8 mouse cellular contexts compared by ENCODE assay signal in the genomic region with DNA sequence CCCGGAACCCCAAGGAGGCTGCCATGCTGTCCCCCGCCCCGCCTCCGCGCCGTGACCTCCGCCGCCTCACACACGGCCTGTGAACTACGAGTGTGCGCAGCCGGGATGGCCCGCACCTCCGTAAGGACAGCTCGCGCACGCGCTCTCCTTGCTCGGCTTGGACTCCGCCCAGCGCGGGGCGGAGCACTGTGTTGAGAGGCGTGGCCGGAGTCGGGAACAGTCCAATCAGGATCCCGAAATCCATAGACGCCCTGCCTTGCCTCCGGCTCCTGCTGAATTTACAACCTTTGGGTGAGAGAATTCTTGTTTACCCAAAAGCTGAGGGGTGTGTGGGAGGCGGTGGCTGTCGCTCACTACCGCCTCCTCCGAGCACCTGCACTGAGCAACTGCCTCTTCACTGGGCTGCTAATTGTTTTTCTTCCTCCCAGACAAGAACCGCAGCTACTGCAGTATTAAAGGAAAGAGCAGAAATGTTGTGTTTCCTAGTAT. TPM values are rescaled to one million over a fixed set of nuclear protein-coding genes. Genes with fewer than 3 reads are reported as not detected.
DNase-seq lines count a peak whose midpoint lies in the region; ATAC-seq and TF ChIP-seq lines count a peak whose summit lies in the region.

A gene (minus strand): TSS at position 166 of the 489 bp plus-strand sequence.

- TF ChIP-seq POLR2A in brain, embryonic 14.5 days (IDR thresholded peaks at IDR 0.05; ENCODE audit: borderline replicate concordance, extremely low read depth, insufficient read depth, insufficient read length, poor library complexity, severe bottlenecking): peak; percentile 94
- TF ChIP-seq POLR2A in liver, adult 2 months (IDR thresholded peaks at IDR 0.05; ENCODE audit: extremely low read depth, insufficient read depth, low read length): peak; percentile 92
- TF ChIP-seq POLR2A in myocyte (IDR thresholded peaks at IDR 0.05; ENCODE audit: insufficient read length, low read depth): peak; percentile 99

- DNase-seq in brain, embryonic 14.5 days (ENCODE audit: low read depth): peak; percentile 99
- peak; percentile 97 for DNase-seq in liver, adult 2 months (ENCODE audit: extremely low read depth, low read depth, low spot score)
- DNase-seq in splenic B cell, adult 2 months (ENCODE audit: low read depth, low spot score): peak; percentile 99

- TF ChIP-seq CTCF in C2C12 (IDR thresholded peaks at IDR 0.05; ENCODE audit: control insufficient read depth, insufficient read depth, insufficient read length): no peak
- TF ChIP-seq CTCF in brain, embryonic 14.5 days (IDR thresholded peaks at IDR 0.05; ENCODE audit: borderline replicate concordance, extremely low read depth, insufficient read depth, insufficient read length): no peak
- TF ChIP-seq CTCF in liver, adult 2 months (IDR thresholded peaks at IDR 0.05; ENCODE audit: low read depth, low read length): peak; percentile 60

- peak; percentile 100 for ATAC-seq in heart, embryonic 11.5 days (replicated peaks; ENCODE audit: insufficient number of reproducible peaks, low FRiP score, low TSS enrichment)
- ATAC-seq in kidney, embryonic 16.5 days (ENCODE audit: low FRiP score, low TSS enrichment): peak; percentile 99

- no peaks in the 10 kb centered on the region for H3K9me3 ChIP-seq in erythroblast, embryonic 14.5 days (ENCODE audit: control insufficient read depth, low read length)
- H3K9me3 ChIP-seq in heart, embryonic 11.5 days (replicated peaks; ENCODE audit: control insufficient read depth, low read length): no peaks in the 10 kb centered on the region
- no peaks in the 10 kb centered on the region for H3K9me3 ChIP-seq in kidney, embryonic 16.5 days (ENCODE audit: low read length)

- H3K79me3 ChIP-seq in C2C12 (ENCODE audit: low read depth): no peaks in the 10 kb centered on the region

- H3K36me3 ChIP-seq in C2C12 (ENCODE audit: control insufficient read depth, insufficient read depth) (no peaks in the 10 kb centered on the region), myocyte (ENCODE audit: control insufficient read depth, insufficient read depth) (no peaks in the 10 kb centered on the region)
- peaks cover 2% of the 10 kb centered on the region for H3K36me3 ChIP-seq in erythroblast, embryonic 14.5 days (ENCODE audit: control insufficient read depth)
- no peaks in the 10 kb centered on the region for H3K36me3 ChIP-seq in heart, embryonic 11.5 days (ENCODE audit: control insufficient read depth, insufficient read depth, low read length)
- H3K36me3 ChIP-seq in kidney, embryonic 16.5 days (ENCODE audit: insufficient read depth, low read length): no peaks in the 10 kb centered on the region
- no peaks in the 10 kb centered on the region for H3K36me3 ChIP-seq in liver, adult 2 months (ENCODE audit: control insufficient read depth, insufficient read depth, low read length)
- no peaks in the 10 kb centered on the region for H3K36me3 ChIP-seq in splenic B cell, adult 2 months (ENCODE audit: control insufficient read depth, insufficient read depth, low read length, poor library complexity, severe bottlenecking)

- peak within 1 kb of the TSS; percentile 68 for H3K4me2 ChIP-seq in heart, embryonic 11.5 days
- H3K4me2 ChIP-seq in kidney, embryonic 16.5 days (replicated peaks; ENCODE audit: low read depth, low read length): peak within 1 kb of the TSS; percentile 58
- peak within 1 kb of the TSS; percentile 97 for H3K4me2 ChIP-seq in myocyte (ENCODE audit: low read depth)

- peaks cover 27% of the 10 kb centered on the region for H3K79me2 ChIP-seq in C2C12 (ENCODE audit: control insufficient read depth, insufficient read depth)
- H3K79me2 ChIP-seq in liver, adult 2 months (ENCODE audit: control insufficient read depth, insufficient read depth, low read length): peaks cover 13% of the 10 kb centered on the region; the same call in 1 of the 2 replicates
- peaks cover 23% of the 10 kb centered on the region for H3K79me2 ChIP-seq in myocyte (ENCODE audit: control insufficient read depth, insufficient read depth)

- under 1% methylated on average over 34 of the region's 34 CpGs for WGBS in heart, embryonic 11.5 days (ENCODE audit: insufficient replicate concordance)
- WGBS in kidney, embryonic 16.5 days: under 1% methylated on average over 34 of the region's 34 CpGs
- under 1% methylated on average over 34 of the region's 34 CpGs for WGBS in liver, adult 2 months

- peak within 1 kb of the TSS; percentile 88 for H3K9ac ChIP-seq in heart, embryonic 11.5 days (ENCODE audit: low read depth, low read length)
- H3K9ac ChIP-seq in kidney, embryonic 16.5 days (replicated peaks; ENCODE audit: low read length): peak within 1 kb of the TSS; percentile 88
- peak within 1 kb of the TSS; percentile 89 for H3K9ac ChIP-seq in liver, adult 2 months (ENCODE audit: low read depth, low read length)

- H3K4me3 ChIP-seq in C2C12 (ENCODE audit: insufficient read depth, poor library complexity, severe bottlenecking) (peak within 1 kb of the TSS; percentile 61), myocyte (peak within 1 kb of the TSS; percentile 68)
- H3K4me3 ChIP-seq in erythroblast, embryonic 14.5 days (replicated peaks): peak within 1 kb of the TSS; percentile 90
- H3K4me3 ChIP-seq in heart, embryonic 11.5 days (ENCODE audit: low read depth, low read length): peak within 1 kb of the TSS; percentile 82
- H3K4me3 ChIP-seq in kidney, embryonic 16.5 days (ENCODE audit: low read length): peak within 1 kb of the TSS; percentile 86
- H3K4me3 ChIP-seq in liver, adult 2 months (ENCODE audit: insufficient read depth, low read depth, low read length): peak within 1 kb of the TSS; percentile 91

- peak within 1 kb of the TSS; percentile 77 for H3ac ChIP-seq in C2C12 (ENCODE audit: control insufficient read depth, insufficient read length, low read depth)
- peak within 1 kb of the TSS; percentile 29 for H3ac ChIP-seq in myocyte (ENCODE audit: control insufficient read depth, insufficient read length)

- peak within 1 kb of the TSS; percentile 77 for H3K27ac ChIP-seq in heart, embryonic 11.5 days (ENCODE audit: low read depth, low read length)
- H3K27ac ChIP-seq in kidney, embryonic 16.5 days (ENCODE audit: low read length): peak within 1 kb of the TSS; percentile 92
- H3K27ac ChIP-seq in liver, adult 2 months (replicated peaks; ENCODE audit: insufficient read depth, low read depth, low read length): peak within 1 kb of the TSS; percentile 97

- H3K4me1 ChIP-seq in erythroblast, embryonic 14.5 days (ENCODE audit: control insufficient read depth): peaks cover 27% of the 10 kb centered on the region
- no peaks in the 10 kb centered on the region; the same call in 1 of the 2 replicates for H3K4me1 ChIP-seq in heart, embryonic 11.5 days (ENCODE audit: control insufficient read depth, insufficient read depth, low read length)
- H3K4me1 ChIP-seq in kidney, embryonic 16.5 days (ENCODE audit: insufficient read depth, low read length): peaks cover 23% of the 10 kb centered on the region
- peaks cover 4% of the 10 kb centered on the region; the same call in 1 of the 2 replicates for H3K4me1 ChIP-seq in liver, adult 2 months (ENCODE audit: control insufficient read depth, insufficient read depth, low read length)

- H3K27me3 ChIP-seq in C2C12 (ENCODE audit: control insufficient read depth, insufficient read depth, insufficient read length): no peaks in the 10 kb centered on the region
- no peaks in the 10 kb centered on the region for H3K27me3 ChIP-seq in erythroblast, embryonic 14.5 days (ENCODE audit: control insufficient read depth)
- no peaks in the 10 kb centered on the region for H3K27me3 ChIP-seq in heart, embryonic 11.5 days (ENCODE audit: control insufficient read depth, insufficient read depth, low read length)
- no peaks in the 10 kb centered on the region for H3K27me3 ChIP-seq in kidney, embryonic 16.5 days (ENCODE audit: insufficient read depth, low read length)
- H3K27me3 ChIP-seq in liver, adult 2 months (ENCODE audit: control insufficient read depth, insufficient read depth, low read length): no peaks in the 10 kb centered on the region
- no peaks in the 10 kb centered on the region for H3K27me3 ChIP-seq in myocyte (ENCODE audit: control insufficient read depth, insufficient read depth, insufficient read length)
- no peaks in the 10 kb centered on the region for H3K27me3 ChIP-seq in splenic B cell, adult 2 months (ENCODE audit: control insufficient read depth, insufficient read depth, low read length, poor library complexity, severe bottlenecking)

TF ChIP-seq in C2C12, 6 proteins besides CTCF, POLR2A, EP300 and RAD21:
- TF ChIP-seq CEBPB (IDR thresholded peaks at IDR 0.05; ENCODE audit: low read depth) (no peak), MAX (IDR thresholded peaks at IDR 0.05) (peak; percentile 76)

TF ChIP-seq in myocyte, 11 proteins besides CTCF, POLR2A, EP300 and RAD21:
- TF ChIP-seq REST (IDR thresholded peaks at IDR 0.05; ENCODE audit: insufficient read depth, insufficient read length): peak; percentile 35
- no peak for TF ChIP-seq MAX (IDR thresholded peaks at IDR 0.05; ENCODE audit: low read depth)
- peak in 1 of 3 experiments; percentile 20 for TF ChIP-seq MYOD1 (IDR thresholded peaks at IDR 0.05; ENCODE audit: control insufficient read depth in 1 of 3, insufficient read length in 2 of 3, low read depth in 2 of 3)
- no peak for TF ChIP-seq E2F4 (IDR thresholded peaks at IDR 0.05; ENCODE audit: insufficient read depth)
- TF ChIP-seq TCF3 (IDR thresholded peaks at IDR 0.05; ENCODE audit: insufficient read length, low read depth): peak; percentile 26
- TF ChIP-seq SRF (IDR thresholded peaks at IDR 0.05; ENCODE audit: control insufficient read depth, insufficient read length, low read depth): peak; percentile 56
- no peak for TF ChIP-seq TCF12 (IDR thresholded peaks at IDR 0.05; ENCODE audit: insufficient read depth, poor library complexity, severe bottlenecking)
- peak; percentile 99 for TF ChIP-seq POLR2AphosphoS2 (IDR thresholded peaks at IDR 0.05; ENCODE audit: insufficient read length, low read depth)
- no peak for TF ChIP-seq CEBPB (IDR thresholded peaks at IDR 0.05; ENCODE audit: insufficient read depth, poor library complexity, severe bottlenecking)
- TF ChIP-seq USF1 (IDR thresholded peaks at IDR 0.05; ENCODE audit: low read depth): no peak
- peak in 1 of 3 experiments; percentile 13 for TF ChIP-seq MYOG (IDR thresholded peaks at IDR 0.05; ENCODE audit: control insufficient read depth in 1 of 3, insufficient read depth in 1 of 3, insufficient read length in 2 of 3, low read depth in 2 of 3)

RNA-seq across cellular contexts. Expression of the gene that starts here (rescaled TPM):
- 26.6 TPM for polyA plus RNA-seq in C2C12 (2012; fragmentation: generic; extraction: Trizol)
- polyA plus RNA-seq in brain, embryonic 14.5 days (2012; rRNA removed): 32.2 and 34.2 TPM in 2 replicates
- polyA plus RNA-seq in erythroblast, embryonic 14.5 days (2012): 0.26 and 0.50 TPM in 2 replicates
- 86.9 and 93.0 TPM in 2 replicates for polyA plus RNA-seq in heart, embryonic 11.5 days (2014; fragmentation: Nextera tagmentation; extraction: Ambion mirVana)
- 164 and 171 TPM in 2 replicates for polyA plus RNA-seq in kidney, embryonic 16.5 days (2015; fragmentation: Nextera tagmentation; extraction: Ambion mirVana)
- 308 and 311 TPM in 2 replicates for total RNA-seq in liver, adult 2 months (2014; rRNA removed)
- polyA plus RNA-seq in liver, adult 2 months (2012; rRNA removed): 225 and 253 TPM in 2 replicates
- polyA plus RNA-seq in myocyte (2012; fragmentation: generic; extraction: Trizol): 37.0 TPM

Comparison
In these comparisons a context has a peak if more than half of its experiments do, and no peak if none do; other contexts are left out.
1. Peak in every context shown above with its lines: DNase-seq, ATAC-seq, H3K4me3 ChIP-seq and H3K27ac ChIP-seq.
2. RNA of the gene that starts here (polyA plus RNA-seq): 225 to 253 TPM in liver, adult 2 months, 164 to 171 TPM in kidney, embryonic 16.5 days, 86.9 to 93.0 TPM in heart, embryonic 11.5 days, 37.0 TPM in myocyte (single experiment), 32.2 to 34.2 TPM in brain, embryonic 14.5 days and 26.6 TPM in C2C12 (single experiment); 0.26 to 0.50 TPM in erythroblast, embryonic 14.5 days; every median in the first group is over 10 times any median in the second.